Mouse (Mus musculus) liver, embryonic 12.5 days (tissue): ENCODE measurements around the gene Dusp14. TPM values are rescaled to one million over a fixed set of nuclear protein-coding genes. Genes with fewer than 3 reads are reported as not detected.

Source experiments
- ATAC-seq: fragments of 200-750 bp; cut with Nextera tagmentation; 2 replicates; pipeline ENCODE4 v1.8.0; 2017; ENCODE audit warnings: moderate number of reproducible peaks, mild to moderate bottlenecking, moderate library complexity
- H3K27ac ChIP-seq: fragments of 300-500 bp; sonication (generic); 2 replicates; pipeline ENCODE4 v1.5.1; 2016; ENCODE audit warnings: mild to moderate bottlenecking
- H3K27me3 ChIP-seq: fragments of 300-500 bp; sonication (generic); replicated peaks from 2 replicates; pipeline ENCODE4 v1.6.1; 2016; ENCODE audit warnings: mild to moderate bottlenecking, moderate library complexity
- H3K36me3 ChIP-seq: fragments of 300-500 bp; sonication (generic); 2 replicates; pipeline ENCODE4 v1.6.1; 2016; ENCODE audit warnings: mild to moderate bottlenecking, moderate library complexity
- H3K4me1 ChIP-seq: fragments of 300-500 bp; sonication (generic); 2 replicates; pipeline ENCODE4 v1.6.1; 2016
- H3K4me2 ChIP-seq: fragments of 300-500 bp; sonication (generic); 2 replicates; pipeline ENCODE4 v1.6.1; 2016; ENCODE audit warnings: mild to moderate bottlenecking, moderate library complexity
- H3K4me3 ChIP-seq: fragments of 300-500 bp; sonication (generic); 2 replicates; pipeline ENCODE4 v1.5.1; 2016; ENCODE audit warnings: mild to moderate bottlenecking, moderate library complexity
- H3K9ac ChIP-seq: fragments of 300-500 bp; sonication (generic); 2 replicates; pipeline ENCODE4 v1.6.1; 2016; ENCODE audit warnings: mild to moderate bottlenecking, moderate library complexity
- H3K9me3 ChIP-seq: fragments of 300-500 bp; sonication (generic); replicated peaks from 2 replicates; pipeline ENCODE4 v1.6.1; 2016; ENCODE audit warnings: mild to moderate bottlenecking, moderate library complexity
- WGBS: fragments of 180-500 bp; shearing (Covaris S2); methylation state at CpG from one replicate; pipeline ENCODE4 v1.1.7; 2016; ENCODE audit not compliant: insufficient replicate concordance; 5-methylcytosine and 5-hydroxymethylcytosine counted together
- polyA plus RNA-seq: library from polyadenylated mRNA; unstranded; fragments of >200 nt; fragmentation: Nextera tagmentation; extraction: Ambion mirVana; gene quantifications from 2 replicates; pipeline ENCODE4 v1.2.1, GENCODE M21; 2016

The Dusp14 gene
- polyA plus RNA-seq, 1 experiment from 2014 or later: 1.1 TPM

DNA sequence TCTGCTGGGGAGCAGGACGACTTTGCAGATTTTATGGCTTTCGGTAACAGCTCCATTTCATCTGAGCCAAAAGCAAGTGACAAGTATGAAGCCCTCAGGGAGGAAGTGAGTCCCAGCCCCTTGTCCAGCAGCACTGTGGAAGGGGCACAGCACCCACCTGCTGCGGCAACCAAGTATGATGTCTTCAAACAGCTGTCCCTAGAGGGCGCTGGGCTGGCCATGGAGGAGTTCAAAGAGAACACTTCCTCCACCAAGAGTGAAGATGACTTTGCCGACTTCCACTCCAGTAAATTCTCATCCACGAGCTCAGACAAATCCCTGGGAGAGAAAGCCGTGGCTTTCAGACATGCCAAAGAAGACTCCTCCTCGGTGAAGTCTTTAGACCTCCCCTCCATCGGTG is 60.1 kb downstream of the Dusp14 start:
- WGBS: 83% methylated on average over 9 of the region's 9 CpGs
- H3K36me3 ChIP-seq: peaks cover 83% of the 10 kb centered on the region
- H3K9me3 ChIP-seq: no peaks in the 10 kb centered on the region

DNA sequence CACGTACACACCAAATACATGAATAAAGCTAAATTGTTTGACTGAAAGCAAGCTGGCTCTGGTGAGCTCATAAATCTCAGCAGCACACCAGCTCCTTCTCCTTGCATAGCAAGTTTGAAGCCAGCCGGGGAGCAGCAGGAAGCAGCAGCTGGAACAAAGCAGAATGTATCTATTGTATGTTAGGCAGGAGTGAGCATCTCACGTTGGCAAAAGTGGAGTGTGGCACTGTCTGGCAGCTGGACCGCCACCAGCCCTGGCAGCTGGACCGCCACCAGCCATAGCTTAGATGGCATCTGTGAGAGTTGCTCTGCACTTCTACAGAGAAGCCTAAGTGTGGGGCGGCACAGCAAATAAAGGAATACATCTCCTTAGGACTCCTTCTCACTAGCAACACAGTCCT is 65.1 kb downstream of the Dusp14 start:
- H3K27ac ChIP-seq: no peak overlapping the region
- no peak for ATAC-seq
- peaks cover 88% of the 10 kb centered on the region for H3K36me3 ChIP-seq
- H3K4me1 ChIP-seq: no peaks in the 10 kb centered on the region
- H3K9me3 ChIP-seq: no peaks in the 10 kb centered on the region
- WGBS: 81% methylated on average over 6 of the region's 6 CpGs
- H3K4me2 ChIP-seq: no peak overlapping the region
- no peaks in the 10 kb centered on the region for H3K27me3 ChIP-seq
- no peak overlapping the region for H3K4me3 ChIP-seq
- H3K9ac ChIP-seq: no peak overlapping the region

More for the DNA sequence above, 60.1 kb downstream of the Dusp14 start:
- Histone ChIP-seq H3K9ac (no peak overlapping the region), H3K4me2 (no peak overlapping the region), H3K4me1 (no peaks in the 10 kb centered on the region), H3K27me3 (no peaks in the 10 kb centered on the region), H3K27ac (no peak overlapping the region), H3K4me3 (no peak overlapping the region)
- no peak for ATAC-seq

DNA sequence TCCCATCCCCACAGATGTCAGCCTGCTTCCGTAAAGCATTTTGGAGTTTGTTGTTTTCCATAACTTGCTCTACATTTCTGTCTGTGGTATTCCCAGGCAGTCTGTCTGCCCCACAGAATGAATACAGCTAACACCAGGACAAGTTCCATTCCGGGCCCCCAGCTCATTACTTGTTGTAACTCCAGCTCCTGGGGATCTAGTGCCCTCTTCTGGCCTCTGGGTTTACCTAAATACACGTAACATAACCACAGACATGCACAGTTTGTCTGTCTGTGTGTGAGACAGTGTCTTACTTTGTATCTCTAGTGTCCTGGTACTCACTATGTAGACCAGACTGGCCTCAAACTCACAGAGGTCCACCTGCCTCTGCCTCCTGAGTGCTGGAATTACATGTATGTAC is 67.8 kb downstream of the Dusp14 start:
- no peak overlapping the region for H3K9ac ChIP-seq
- no peaks in the 10 kb centered on the region for H3K9me3 ChIP-seq
- peaks cover 92% of the 10 kb centered on the region for H3K36me3 ChIP-seq
- no peak overlapping the region for H3K4me3 ChIP-seq
- no peaks in the 10 kb centered on the region for H3K27me3 ChIP-seq
- whole genome bisulfite sequencing: 90% methylated on average over 3 of the region's 3 CpGs
- no peak for ATAC-seq
- H3K4me2 ChIP-seq: no peak overlapping the region
- H3K27ac ChIP-seq: no peak overlapping the region
- no peaks in the 10 kb centered on the region for H3K4me1 ChIP-seq

DNA sequence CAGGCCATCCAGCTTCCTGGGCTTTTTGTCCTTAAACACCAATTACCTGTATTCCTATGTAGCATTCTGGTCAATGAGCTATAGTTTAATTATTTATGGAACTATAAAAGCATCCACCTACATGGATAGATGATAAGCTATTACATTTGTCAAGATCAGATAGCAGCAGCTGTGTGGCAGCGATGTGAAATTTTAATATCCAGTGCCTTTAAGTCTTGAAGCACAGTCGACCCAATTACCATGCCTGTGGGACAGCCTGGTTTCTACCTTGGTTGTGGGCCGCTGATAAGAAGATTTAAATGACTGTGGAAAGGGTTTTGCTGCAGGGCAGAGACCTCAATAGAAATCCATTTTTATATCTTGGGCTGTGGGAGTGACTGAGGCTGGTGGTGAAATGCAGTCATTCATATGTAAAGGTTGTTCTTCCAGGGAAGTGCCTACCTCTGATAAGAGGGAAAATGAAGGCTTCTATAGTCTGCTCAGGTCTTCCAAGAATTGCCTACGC is 69.6 kb downstream of the Dusp14 start:
- 78% methylated on average over 4 of the region's 4 CpGs for WGBS
- H3K27ac ChIP-seq: no peak overlapping the region
- no peaks in the 10 kb centered on the region for H3K27me3 ChIP-seq
- no peak overlapping the region for H3K9ac ChIP-seq
- H3K4me1 ChIP-seq: no peaks in the 10 kb centered on the region
- H3K9me3 ChIP-seq: no peaks in the 10 kb centered on the region
- no peak overlapping the region for H3K4me2 ChIP-seq
- H3K4me3 ChIP-seq: no peak overlapping the region
- no peak for ATAC-seq
- peaks cover 93% of the 10 kb centered on the region for H3K36me3 ChIP-seq

GRCm38 (mm10) chr11:83998993-83999392 is 70.1 kb downstream of the Dusp14 start:
- no peak for ATAC-seq
- no peak overlapping the region for H3K4me2 ChIP-seq
- H3K4me3 ChIP-seq: no peak overlapping the region
- H3K9me3 ChIP-seq: no peaks in the 10 kb centered on the region
- peaks cover 93% of the 10 kb centered on the region for H3K36me3 ChIP-seq
- H3K27me3 ChIP-seq: no peaks in the 10 kb centered on the region
- H3K4me1 ChIP-seq: no peaks in the 10 kb centered on the region
- H3K9ac ChIP-seq: no peak overlapping the region
- 90% methylated on average over 3 of the region's 3 CpGs for WGBS
- H3K27ac ChIP-seq: no peak overlapping the region

Other genes with a start within 250 kb of the Dusp14 start
- 2.2 and 2.5 TPM in 2 replicates for gene Hnf1b, start 219.2 kb downstream of the Dusp14 start, polyA plus RNA-seq
- gene Ddx52, start 127.2 kb downstream of the Dusp14 start, polyA plus RNA-seq: 24.3 and 27.4 TPM in 2 replicates
- gene Synrg, start 104.8 kb downstream of the Dusp14 start, polyA plus RNA-seq: 10.2 and 11.2 TPM in 2 replicates
- 16.2 and 16.7 TPM in 2 replicates for gene Tada2a, start 60.3 kb upstream of the Dusp14 start, polyA plus RNA-seq
- gene Acaca, start 60.4 kb upstream of the Dusp14 start, polyA plus RNA-seq: 11.8 and 12.6 TPM in 2 replicates
- gene Gm11437, start 98.2 kb upstream of the Dusp14 start, polyA plus RNA-seq: not detected in 2 replicates